Mouse (Mus musculus): ENCODE data around the gene Dixdc1.

The Dixdc1 gene

DNA sequence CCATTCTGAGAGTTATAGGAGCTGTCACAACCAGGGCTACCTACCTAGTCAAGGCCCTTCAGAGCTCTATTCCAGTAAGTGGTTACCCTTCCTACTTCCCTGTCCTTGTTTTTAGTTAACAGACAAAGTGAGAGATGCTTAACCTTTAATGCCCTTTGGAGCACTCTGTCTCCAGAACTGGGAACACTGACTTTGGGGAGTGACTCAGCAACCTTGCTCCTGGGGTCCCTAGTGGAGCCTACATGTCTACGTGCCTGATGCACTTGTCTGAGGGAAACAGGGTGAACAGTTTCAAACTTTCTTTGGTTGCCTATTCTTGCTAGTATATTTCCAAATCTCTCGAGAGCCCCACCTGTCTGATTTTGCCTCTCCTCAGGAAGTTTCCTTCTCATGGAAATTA, 3.4 kb upstream of the Dixdc1 start:
- no peak for DNase-seq

DNA sequence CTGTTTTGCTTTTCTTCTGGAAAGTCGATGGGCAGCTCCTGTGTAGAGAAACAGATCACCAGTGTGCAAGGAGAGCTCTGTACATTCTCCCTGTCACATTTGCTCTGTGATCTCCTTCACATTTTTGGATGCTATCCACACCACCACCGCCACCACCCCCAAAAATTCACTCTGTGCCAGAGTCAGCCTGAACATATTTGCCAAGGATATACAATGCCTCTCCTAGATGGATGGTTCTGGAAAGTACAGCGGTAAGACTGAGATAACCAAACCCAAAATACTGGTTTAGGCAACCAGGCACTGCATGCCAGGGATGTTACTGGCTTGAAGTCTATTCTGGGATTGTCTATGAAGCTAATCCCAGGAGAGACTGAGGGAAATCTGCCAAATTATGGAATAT, 2.9 kb upstream of the Dixdc1 start:
- DNase-seq = no peak

- no peak for DNase-seq
Measured at GRCm38 (mm10) chr9:50740867-50741784, 1.8 kb upstream of the Dixdc1 start.

DNA sequence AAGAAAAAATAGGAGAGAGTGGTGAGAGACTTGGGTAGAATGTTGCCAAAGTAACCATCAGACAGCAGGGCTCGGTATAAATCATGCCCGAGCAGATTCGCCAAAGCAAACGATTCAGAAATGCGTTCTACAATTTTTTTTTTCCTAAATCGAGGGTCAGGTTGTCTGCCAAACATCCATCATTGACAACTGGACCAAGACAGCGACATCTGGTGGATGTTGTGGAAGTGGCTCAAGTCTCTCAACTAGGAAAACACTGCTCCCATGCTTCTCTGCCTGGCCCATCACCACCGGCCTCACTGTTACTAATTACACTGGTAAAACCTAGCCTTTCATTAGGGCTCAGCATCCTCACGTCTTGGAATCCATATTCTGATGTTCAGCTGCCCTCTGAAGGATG, 4.3 kb downstream of the Dixdc1 start:
- DNase-seq = peak; percentile 33

DNA sequence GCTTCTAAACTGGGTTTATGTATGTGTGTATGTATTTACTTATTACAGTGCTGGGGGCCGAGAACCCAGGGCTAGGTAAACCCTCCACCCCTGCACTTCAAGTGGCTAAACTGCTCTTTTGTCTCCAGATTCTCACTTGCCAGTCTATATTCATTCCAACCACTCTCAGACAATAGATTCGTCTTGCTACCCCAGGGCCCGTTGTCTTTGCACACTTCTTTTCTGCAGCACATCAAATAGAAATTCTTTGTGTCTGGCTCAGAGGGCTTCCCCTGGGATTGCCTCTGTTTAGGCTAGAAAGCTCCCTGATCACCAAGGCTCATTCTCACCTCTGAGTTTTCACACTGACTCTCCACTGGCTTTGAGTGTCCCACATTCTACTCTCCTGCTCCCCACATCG, 6.8 kb downstream of the Dixdc1 start:
- no peak for DNase-seq

GRCm38 (mm10) chr9:50729600-50729999, 9.7 kb downstream of the Dixdc1 start:
- no peak for DNase-seq

DNA sequence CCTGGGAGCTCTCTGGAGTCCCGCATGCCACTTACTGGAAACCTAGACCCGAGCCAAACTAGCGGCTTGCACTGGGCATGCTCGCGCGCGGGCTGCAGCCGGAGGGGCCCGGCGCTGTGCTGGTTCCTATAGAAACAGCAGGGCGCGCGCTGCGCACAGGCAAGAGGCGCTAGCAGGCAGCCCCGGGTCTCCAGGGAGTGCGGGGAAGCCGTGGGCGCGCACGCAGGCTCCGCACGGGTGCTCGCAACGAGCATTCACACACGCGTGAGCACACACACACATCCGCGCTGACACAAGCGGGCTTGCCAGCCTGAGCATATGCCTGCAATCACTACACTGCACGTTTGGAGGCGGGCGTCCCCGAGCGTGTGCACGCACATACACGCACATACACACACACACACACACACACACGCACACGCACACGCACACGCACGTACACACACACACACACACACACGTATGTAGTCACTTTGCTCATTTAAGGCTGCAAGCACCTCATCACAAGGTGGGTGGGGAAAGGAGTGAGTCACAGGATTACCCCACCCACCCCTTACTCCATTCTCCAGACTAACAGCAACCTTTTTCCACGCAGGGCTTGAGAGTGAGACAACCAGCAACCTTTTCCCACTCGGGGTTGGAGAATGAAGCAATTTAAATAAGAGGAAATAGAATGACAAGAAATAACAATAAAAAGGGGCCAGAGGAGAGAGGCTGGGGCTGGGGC, 11.2 kb downstream of the Dixdc1 start:
- peak; percentile 63 for DNase-seq

GRCm38 (mm10) chr9:50727171-50727924, 12.0 kb downstream of the Dixdc1 start:
- no peak for DNase-seq

DNA sequence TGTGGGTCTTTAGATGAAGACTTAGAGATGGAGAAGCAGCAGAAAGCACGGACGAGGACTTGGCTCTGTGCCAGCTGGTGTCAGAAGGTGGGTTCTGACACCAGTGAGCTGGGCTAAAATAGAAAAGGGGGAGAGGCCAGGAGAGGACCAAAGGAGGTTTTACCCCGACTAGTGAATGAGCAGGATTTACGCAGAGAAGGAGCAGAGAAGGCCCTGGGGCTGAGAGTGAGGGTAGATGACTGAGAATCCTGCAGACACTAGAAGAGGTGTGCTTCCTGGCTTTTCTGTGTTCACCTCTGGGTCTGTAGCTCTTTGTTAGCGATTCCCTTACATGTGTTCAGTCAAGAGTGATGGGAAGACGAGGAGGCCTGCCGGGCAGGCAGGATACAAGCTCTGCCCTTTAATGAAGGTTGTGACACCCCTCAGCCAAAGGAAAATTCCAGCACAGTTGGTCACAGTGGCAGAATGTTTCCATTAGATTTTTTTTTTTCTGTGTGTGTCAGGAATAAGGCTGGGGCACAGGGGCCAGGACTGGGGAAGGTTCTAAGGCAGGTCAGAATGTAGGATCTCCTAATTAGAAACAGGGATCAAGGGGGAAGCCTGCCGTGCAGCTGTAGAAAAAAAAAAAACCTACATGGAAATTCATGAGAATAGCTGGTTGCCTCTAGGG, 13.3 kb downstream of the Dixdc1 start:
- DNase-seq = no peak

GRCm38 (mm10) chr9:50724661-50725330, 14.5 kb downstream of the Dixdc1 start:
- no peak for DNase-seq

GRCm38 (mm10) chr9:50724147-50724546, 15.2 kb downstream of the Dixdc1 start:
- no peak for DNase-seq

DNA sequence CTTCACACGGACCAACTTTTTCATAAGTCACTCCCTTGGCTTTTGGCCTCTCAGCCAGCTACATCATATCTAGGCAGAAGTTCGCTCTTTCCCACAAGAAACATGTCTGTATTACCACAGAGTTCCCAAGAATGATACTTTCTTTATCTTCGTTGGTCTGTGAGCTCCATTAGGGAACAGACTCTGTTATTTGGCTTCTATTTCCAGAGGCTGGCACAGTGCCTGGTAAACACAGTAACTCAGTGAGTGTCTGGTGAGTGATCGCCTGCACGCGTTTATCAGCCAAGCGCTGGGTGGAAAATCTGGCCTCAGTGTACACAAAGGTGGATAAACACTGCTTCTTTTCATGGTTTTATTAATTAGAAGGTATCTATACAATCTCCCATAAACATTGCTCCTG, 15.9 kb downstream of the Dixdc1 start:
- DNase-seq = peak; percentile 11

GRCm38 (mm10) chr9:50722451-50722911, 16.8 kb downstream of the Dixdc1 start:
- no peak for DNase-seq

GRCm38 (mm10) chr9:50721061-50721460, 18.3 kb downstream of the Dixdc1 start:
- DNase-seq = no peak

DNA sequence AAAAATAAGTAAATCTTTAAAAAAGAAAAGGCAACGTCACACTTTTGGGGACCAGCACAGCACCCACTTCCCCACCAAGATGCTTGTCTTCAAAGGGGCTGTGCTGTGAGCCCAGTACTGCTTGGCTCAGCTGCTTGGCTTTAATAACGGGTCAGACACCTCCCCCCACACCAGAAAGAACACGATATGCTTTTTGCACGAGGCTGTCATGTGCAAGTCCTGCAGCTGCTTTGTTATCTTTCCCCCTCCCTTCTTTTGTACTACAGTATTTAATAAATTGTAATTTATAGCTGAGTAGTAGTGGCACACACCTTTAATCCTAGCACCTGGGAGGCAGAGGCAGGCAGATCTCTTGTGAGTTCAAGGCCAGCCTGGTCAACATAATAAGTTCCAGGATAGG, 20.4 kb downstream of the Dixdc1 start:
- DNase-seq = no peak

DNA sequence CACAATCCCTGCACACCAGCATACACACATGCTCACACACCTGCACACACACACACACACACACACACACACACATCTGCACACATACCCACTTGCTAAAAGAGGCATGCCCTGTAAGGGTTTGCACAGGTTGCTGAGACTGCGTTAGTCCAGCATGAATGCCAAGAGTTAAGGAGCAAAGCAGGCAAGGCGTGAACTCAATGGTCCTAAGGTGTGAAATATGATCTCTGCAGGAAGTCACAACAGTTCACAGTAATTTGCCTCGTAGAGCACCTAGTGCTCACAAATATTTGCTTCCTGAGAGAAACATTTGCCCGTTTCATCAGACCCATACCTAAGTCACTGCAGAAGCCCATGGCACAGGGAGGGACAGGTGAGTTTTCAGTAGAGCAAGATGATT, 25.1 kb downstream of the Dixdc1 start:
- DNase-seq = no peak

GRCm38 (mm10) chr9:50711337-50711736, 28.0 kb downstream of the Dixdc1 start:
- no peak for DNase-seq

- DNase-seq = peak; percentile 25
Measured at GRCm38 (mm10) chr9:50709108-50709507, 30.2 kb downstream of the Dixdc1 start.

DNA sequence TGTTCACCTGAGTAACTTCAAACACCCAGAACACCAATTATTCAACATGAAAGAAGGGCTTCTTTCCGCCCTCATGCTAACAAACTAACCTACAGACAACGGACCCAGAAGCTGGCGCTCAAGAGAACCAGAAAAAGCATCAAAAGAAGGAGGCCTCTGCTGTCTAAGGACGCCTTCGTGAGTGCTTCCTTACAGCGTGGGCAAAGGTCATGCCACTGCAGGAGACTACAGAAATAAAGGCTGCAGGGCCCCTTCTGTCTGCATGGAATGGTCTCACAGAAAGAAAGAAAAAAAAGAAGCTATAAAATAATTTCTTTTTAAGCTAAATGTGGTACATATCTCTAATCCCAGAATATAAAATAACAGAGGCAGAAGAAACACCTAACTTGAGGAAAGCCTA, 34.4 kb downstream of the Dixdc1 start:
- no peak for DNase-seq

DNA sequence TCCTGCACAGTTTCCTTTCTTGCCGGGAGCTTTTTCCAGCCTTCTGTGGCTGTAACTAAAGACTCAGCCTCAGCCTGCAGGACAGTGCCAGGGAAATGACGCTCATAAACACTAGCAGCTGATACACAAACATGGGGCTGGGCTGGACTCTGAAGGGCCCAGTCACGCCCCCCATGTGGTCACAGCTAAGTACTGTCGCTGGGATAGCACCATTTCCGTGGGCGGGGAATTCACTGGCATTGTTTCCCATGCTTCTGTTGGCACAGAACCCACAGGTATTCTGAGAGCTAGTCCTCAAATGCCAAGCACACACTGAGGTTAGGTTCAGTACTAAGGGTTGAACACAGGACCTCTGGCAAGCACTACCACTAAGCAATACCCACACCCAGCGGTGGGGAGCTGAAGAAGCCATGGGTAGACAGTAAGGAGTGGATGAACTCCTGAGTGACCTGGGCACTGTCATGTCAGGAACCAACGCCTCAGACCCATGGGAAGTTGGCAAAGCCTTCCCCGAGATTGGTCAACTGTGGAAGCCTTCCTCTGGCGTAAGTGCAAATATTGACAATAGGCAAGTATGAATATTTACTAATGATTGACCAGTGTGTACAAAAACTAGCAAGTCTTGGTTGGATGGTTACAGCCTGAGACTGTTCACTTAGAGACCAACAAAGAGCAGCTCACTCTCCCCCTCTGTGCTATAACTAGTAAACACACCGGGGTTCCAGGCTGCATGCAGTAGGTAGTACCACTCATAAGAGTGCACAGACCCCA, 38.2 kb downstream of the Dixdc1 start:
- no peak for DNase-seq
